Mouse (Mus musculus): ENCODE results near the gene Gprin2. TPM values are rescaled to one million over a fixed set of nuclear protein-coding genes. Genes with fewer than 3 reads are reported as not detected.

Gene Gprin2
- polyA plus RNA-seq (2012), result not detected in 2 replicates

- TF ChIP-seq GATA1 (IDR thresholded peaks at IDR 0.05; ENCODE audit: low read length), result no peak
Observed at GRCm38 (mm10) chr14:34201231-34202035, at the start of gene Gprin2. TSS of gene Gprin2 (minus strand) at chr14:34201653.

DNA sequence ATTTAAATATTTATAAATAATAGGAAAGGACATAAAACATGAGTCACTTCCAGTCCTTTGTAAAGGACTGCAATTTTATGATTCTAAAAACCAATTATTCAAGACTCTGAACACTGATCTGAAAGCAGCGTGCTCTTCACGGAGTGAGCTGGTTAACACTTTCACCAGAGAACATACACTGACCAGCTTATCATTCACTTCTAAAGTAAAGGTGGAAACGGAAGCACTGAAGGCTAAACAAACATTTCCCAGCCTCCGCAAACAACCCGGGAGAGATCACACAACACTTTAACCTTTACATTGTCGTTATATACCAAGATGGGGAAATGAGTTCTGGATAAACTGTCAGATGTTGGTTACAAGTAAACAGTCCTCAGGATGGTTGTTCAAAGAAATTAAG, 39.2 kb upstream of the Gprin2 start:
- TF ChIP-seq GATA1 (IDR thresholded peaks at IDR 0.05; ENCODE audit: low read length), result no peak

GRCm38 (mm10) chr14:34240263-34240662, 38.8 kb upstream of the Gprin2 start:
- no peak for TF ChIP-seq GATA1 (IDR thresholded peaks at IDR 0.05; ENCODE audit: low read length)

GRCm38 (mm10) chr14:34234630-34235380, 33.4 kb upstream of the Gprin2 start:
- no peak for TF ChIP-seq GATA1 (IDR thresholded peaks at IDR 0.05; ENCODE audit: low read length)

- TF ChIP-seq GATA1 (IDR thresholded peaks at IDR 0.05; ENCODE audit: low read length), result no peak
Observed at GRCm38 (mm10) chr14:34233846-34234245, 32.4 kb upstream of the Gprin2 start.

DNA sequence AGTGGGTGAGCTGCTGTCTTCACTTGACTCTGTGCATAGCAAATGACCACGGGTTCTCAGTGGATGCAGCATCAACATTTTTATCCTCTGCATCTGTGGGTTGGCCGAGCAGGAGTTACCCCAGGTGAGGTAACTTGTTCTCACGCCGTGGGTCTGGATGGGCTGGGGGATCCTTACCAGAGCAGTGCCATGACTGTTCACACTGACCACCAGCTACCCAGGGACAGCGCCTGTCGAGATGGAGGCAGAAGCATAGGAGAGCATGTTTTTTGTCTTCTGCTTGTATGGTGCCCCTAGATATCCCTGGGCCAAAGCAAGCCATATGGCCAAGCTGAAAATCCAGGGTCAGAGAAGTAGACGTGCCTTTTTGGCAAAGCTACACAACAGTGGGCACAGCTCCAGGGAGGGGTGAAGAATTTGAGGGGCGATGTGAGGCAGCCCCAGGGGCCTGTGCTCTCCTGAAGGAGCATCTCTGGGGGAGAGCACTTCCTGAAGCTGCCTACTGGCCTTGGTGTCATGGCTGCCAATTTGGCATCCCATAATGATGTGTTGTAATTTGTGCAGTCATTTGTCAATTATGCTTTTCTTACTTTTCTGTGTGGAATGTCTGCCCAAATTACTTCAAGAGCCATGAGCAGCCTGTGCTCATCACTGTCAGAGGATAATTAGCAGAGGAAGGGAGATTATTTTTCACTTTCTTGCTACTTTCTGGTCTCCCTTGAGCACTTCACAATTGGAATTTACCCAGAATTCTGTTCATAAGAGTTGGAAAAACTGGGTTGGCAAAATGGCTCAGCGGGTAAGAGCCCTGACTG, 31.6 kb upstream of the Gprin2 start:
- TF ChIP-seq GATA1 (IDR thresholded peaks at IDR 0.05; ENCODE audit: low read length), result no peak

- TF ChIP-seq GATA1 (IDR thresholded peaks at IDR 0.05; ENCODE audit: low read length), result no peak
Observed at GRCm38 (mm10) chr14:34232340-34232739, 30.9 kb upstream of the Gprin2 start.

GRCm38 (mm10) chr14:34228830-34229506, 27.5 kb upstream of the Gprin2 start:
- TF ChIP-seq GATA1 (IDR thresholded peaks at IDR 0.05; ENCODE audit: low read length), result no peak

GRCm38 (mm10) chr14:34227981-34228380, 26.5 kb upstream of the Gprin2 start:
- no peak for TF ChIP-seq GATA1 (IDR thresholded peaks at IDR 0.05; ENCODE audit: low read length)

DNA sequence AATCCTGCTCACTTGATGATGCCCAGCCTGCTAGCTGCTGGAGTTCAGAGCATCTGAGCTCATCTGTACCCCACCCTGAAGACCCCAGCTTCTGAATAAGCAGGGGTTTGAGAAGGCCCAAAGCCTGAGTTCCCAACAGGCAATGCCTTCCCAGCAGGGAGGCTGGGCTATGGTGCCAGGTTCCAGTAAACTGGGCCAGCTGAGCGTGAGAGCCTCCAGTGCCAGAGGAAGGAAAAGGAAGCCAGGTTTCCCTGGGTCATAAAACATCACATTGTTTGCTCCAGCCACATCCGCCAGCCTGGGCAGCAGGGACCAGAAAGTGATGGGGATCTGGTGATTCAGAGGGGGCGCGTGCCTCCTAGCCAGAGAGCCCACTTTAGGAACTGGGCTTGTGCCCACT, 25.1 kb upstream of the Gprin2 start:
- TF ChIP-seq GATA1 (IDR thresholded peaks at IDR 0.05; ENCODE audit: low read length), result no peak

- no peak for TF ChIP-seq GATA1 (IDR thresholded peaks at IDR 0.05; ENCODE audit: low read length)
Observed at GRCm38 (mm10) chr14:34225986-34226385, 24.5 kb upstream of the Gprin2 start.

GRCm38 (mm10) chr14:34223362-34223898, 22.0 kb upstream of the Gprin2 start:
- TF ChIP-seq GATA1 (IDR thresholded peaks at IDR 0.05; ENCODE audit: low read length), result no peak

DNA sequence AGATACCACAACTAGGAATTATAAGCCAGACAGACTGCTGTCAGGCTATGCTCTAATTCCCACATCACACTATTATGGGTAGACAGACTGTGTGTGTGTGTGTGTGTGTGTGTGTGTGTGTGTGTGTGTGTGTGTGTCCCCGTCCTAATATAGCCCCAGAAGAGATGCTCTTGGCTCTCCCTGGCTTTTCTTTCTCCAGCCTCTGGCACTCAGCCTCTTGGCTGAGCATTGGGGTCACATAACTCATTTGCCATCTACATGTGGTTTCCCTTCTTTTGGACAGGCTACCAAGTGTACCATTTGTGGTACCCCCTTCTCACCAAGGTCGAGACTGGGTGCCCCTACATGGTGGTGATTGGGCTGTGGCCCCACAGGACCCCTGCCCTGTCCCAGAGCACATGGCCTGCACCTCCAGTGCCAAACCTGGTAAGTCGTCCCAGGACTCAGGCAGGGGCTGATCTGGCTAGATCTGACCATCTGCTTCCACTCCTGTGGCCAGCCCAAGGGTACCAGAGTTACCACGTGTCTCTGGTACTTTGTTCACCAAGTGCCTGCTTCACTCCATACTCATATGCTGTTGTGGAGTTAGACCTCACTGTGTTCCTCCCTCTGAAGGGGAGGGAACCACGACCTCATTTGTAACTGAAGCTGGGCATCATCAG, 20.1 kb upstream of the Gprin2 start:
- TF ChIP-seq GATA1 (IDR thresholded peaks at IDR 0.05; ENCODE audit: low read length), result no peak

DNA sequence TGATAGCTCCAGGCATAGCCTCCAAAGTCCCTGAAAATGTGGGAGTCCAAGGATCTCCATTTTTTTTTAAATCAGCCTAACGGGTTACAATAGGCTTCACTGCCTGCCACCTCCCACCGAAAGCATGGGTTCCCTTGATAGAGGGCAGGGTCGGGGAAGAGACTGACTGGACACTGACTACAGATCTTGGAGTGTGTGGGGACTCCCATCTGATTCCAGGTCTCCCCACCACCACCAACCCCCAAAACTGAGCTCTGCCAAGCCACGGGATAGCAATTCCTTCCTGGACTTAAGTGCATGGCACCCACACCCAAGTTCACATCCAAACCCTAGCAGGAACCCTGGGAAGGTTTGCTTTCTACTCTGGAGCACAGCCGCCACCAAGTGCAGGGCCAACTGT, 19.0 kb upstream of the Gprin2 start:
- no peak for TF ChIP-seq GATA1 (IDR thresholded peaks at IDR 0.05; ENCODE audit: low read length)

All from G1E-ER4 (cell line).